Mouse (Mus musculus) embryonic facial prominence, embryonic 11.5 days (tissue): ENCODE data around the gene Sord. TPM values are rescaled to one million over a fixed set of nuclear protein-coding genes. Genes with fewer than 3 reads are reported as not detected.

Experiments
- ATAC-seq: fragments of 200-750 bp; cut with Nextera tagmentation; replicated peaks from 2 replicates; pipeline ENCODE4 v1.8.0; 2017; ENCODE audit warnings: low read depth; ENCODE audit not compliant: insufficient number of reproducible peaks, low FRiP score, low TSS enrichment
- DNase-seq: peaks from one replicate; pipeline ENCODE4 v3.0.0-alpha.2; 2015; ENCODE audit warnings: low spot score
- H3K27ac ChIP-seq: fragments of 300-500 bp; sonication (generic); replicated peaks from 2 replicates; pipeline ENCODE4 v1.5.1; 2014; ENCODE audit warnings: mild to moderate bottlenecking, low read depth, low read length, control low read depth
- H3K27me3 ChIP-seq: fragments of 300-500 bp; sonication (generic); 2 replicates; pipeline ENCODE4 v1.6.1; 2014; ENCODE audit warnings: mild to moderate bottlenecking, low read length, moderate library complexity, mixed read lengths; ENCODE audit not compliant: control insufficient read depth, insufficient read depth
- H3K36me3 ChIP-seq: fragments of 300-500 bp; sonication (generic); replicated peaks from 2 replicates; pipeline ENCODE4 v1.6.1; 2014; ENCODE audit warnings: low read depth, mild to moderate bottlenecking, low read length, moderate library complexity, mixed read lengths; ENCODE audit not compliant: control insufficient read depth, insufficient read depth
- H3K4me1 ChIP-seq: fragments of 300-500 bp; sonication (generic); 2 replicates; pipeline ENCODE4 v1.6.1; 2014; ENCODE audit warnings: low read length, mixed read lengths; ENCODE audit not compliant: control insufficient read depth, insufficient read depth
- H3K4me2 ChIP-seq: fragments of 300-500 bp; sonication (generic); 2 replicates; pipeline ENCODE4 v1.6.1; 2014; ENCODE audit warnings: low read depth, mild to moderate bottlenecking, control low read depth, low read length, moderate library complexity
- H3K4me3 ChIP-seq: fragments of 300-500 bp; sonication (generic); 2 replicates; pipeline ENCODE4 v1.5.1; 2014; ENCODE audit warnings: low read depth, low read length, control low read depth
- H3K9ac ChIP-seq: fragments of 300-500 bp; sonication (generic); replicated peaks from 2 replicates; pipeline ENCODE4 v1.6.1; 2014; ENCODE audit warnings: mild to moderate bottlenecking, control low read depth, low read length
- H3K9me3 ChIP-seq: fragments of 300-500 bp; sonication (generic); replicated peaks from 2 replicates; pipeline ENCODE4 v1.6.1; 2016; ENCODE audit warnings: mild to moderate bottlenecking, low read length, inconsistent platforms, mixed read lengths; ENCODE audit not compliant: control insufficient read depth
- WGBS: fragments of 180-500 bp; shearing (Covaris S2); extraction: QIAGEN DNeasy Blood & Tissue Kit; methylation state at CpG from one replicate; pipeline ENCODE4 v1.1.7; 2014; 5-methylcytosine and 5-hydroxymethylcytosine counted together
- polyA plus RNA-seq: library from polyadenylated mRNA; unstranded; fragments of >200 nt; fragmentation: Nextera tagmentation; extraction: Ambion mirVana; gene quantifications from 2 replicates; pipeline ENCODE4 v1.2.1, GENCODE M21; 2014

The Sord gene
- polyA plus RNA-seq, 1 experiment from 2014 or later: 29.3 TPM

DNA sequence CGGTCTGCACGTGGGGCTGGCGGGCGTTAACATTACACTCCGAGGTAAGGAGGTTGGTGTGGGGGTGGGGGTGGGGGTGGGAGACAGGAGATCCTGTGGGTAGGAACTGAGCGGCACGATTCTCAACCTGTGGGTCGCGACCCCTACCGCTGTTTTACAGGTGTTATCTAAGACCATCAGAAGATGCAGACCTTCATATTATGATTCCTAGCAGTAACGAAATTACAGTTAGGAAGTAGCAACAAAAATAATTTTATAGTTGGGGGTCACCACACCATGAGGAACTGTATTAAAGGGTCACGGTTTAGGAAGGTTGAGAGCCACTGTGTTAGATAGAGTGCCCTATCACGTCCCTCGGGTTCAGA lies 66.1 kb downstream of the Sord start:
- ATAC-seq (no peak), DNase-seq (no peak)
- no peak overlapping the region for H3K4me2 ChIP-seq
- no peaks in the 10 kb centered on the region for H3K36me3 ChIP-seq
- 6% methylated on average over 14 of the region's 14 CpGs for WGBS
- H3K9me3 ChIP-seq: no peaks in the 10 kb centered on the region
- H3K9ac ChIP-seq: no peak overlapping the region
- peaks cover 70% of the 10 kb centered on the region for H3K27me3 ChIP-seq
- H3K4me3 ChIP-seq: no peak overlapping the region
- peaks cover 4% of the 10 kb centered on the region; the same call in 1 of the 2 replicates for H3K4me1 ChIP-seq
- no peak overlapping the region for H3K27ac ChIP-seq

GRCm38 (mm10) chr2:122301081-122301920 lies 66.8 kb downstream of the Sord start:
- no peaks in the 10 kb centered on the region for H3K9me3 ChIP-seq
- H3K4me1 ChIP-seq: peaks cover 4% of the 10 kb centered on the region; the same call in 1 of the 2 replicates
- DNase-seq (peak; percentile 21), ATAC-seq (no peak; the same call in 1 of the 2 replicates)
- H3K9ac ChIP-seq: no peak overlapping the region
- peak overlapping the region; percentile 26 for H3K4me3 ChIP-seq
- under 1% methylated on average over 48 of the region's 48 CpGs for WGBS
- H3K27me3 ChIP-seq: peaks cover 67% of the 10 kb centered on the region
- H3K36me3 ChIP-seq: no peaks in the 10 kb centered on the region
- no peak overlapping the region for H3K27ac ChIP-seq
- peak overlapping the region; percentile 32 for H3K4me2 ChIP-seq

DNA sequence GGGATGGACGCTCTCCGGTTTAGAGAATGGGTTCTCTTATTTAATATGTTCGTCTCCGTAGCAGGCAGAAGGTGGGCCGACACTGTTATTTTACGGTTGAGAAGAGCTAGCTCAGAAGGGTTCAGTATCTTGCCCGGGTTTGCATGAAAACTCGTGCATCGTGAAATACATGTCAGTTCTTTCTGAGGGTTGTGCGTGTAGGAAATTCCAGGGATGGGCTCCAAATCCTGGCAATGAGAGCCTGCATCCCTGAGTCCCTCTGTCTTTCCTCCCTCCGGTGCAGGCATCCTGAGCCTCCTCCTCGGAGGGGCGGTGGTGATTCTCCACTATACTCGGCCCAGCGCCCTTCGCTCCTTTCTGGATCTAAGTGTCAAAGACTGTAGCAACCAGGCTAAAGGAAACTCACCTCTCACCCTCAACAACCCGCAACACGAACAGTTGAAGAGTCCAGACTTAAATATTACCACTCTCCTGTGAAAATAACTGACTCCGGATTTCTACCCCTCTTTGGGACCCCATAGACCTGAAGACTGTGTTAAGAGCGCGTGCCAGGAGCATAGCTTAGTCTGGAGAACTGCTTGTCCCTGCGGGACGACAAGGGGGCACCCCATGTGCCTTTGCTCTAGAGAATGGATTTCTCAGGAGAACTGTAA lies 67.5 kb downstream of the Sord start:
- Histone ChIP-seq H3K4me2 (peak overlapping the region; percentile 32), H3K4me1 (peaks cover 4% of the 10 kb centered on the region; the same call in 1 of the 2 replicates)

GRCm38 (mm10) chr2:122302574-122303241 lies 68.2 kb downstream of the Sord start:
- H3K9ac ChIP-seq: no peak overlapping the region
- H3K4me3 ChIP-seq: no peak overlapping the region

More for the DNA sequence above, 67.5 kb downstream of the Sord start:
- DNase-seq (no peak), ATAC-seq (no peak)
- H3K36me3 ChIP-seq: no peaks in the 10 kb centered on the region
- no peak overlapping the region for H3K27ac ChIP-seq
- peak overlapping the region; percentile 26 for H3K4me3 ChIP-seq
- H3K27me3 ChIP-seq: peaks cover 62% of the 10 kb centered on the region
- H3K9me3 ChIP-seq: no peaks in the 10 kb centered on the region
- H3K9ac ChIP-seq: no peak overlapping the region
- WGBS: 9% methylated on average over 23 of the region's 23 CpGs

GRCm38 (mm10) chr2:122304544-122304943 lies 70.0 kb downstream of the Sord start:
- Histone ChIP-seq H3K4me1 (no peaks in the 10 kb centered on the region; the same call in 1 of the 2 replicates), H3K36me3 (no peaks in the 10 kb centered on the region), H3K9me3 (no peaks in the 10 kb centered on the region), H3K27me3 (peaks cover 39% of the 10 kb centered on the region), H3K4me2 (no peak overlapping the region), H3K9ac (no peak overlapping the region), H3K4me3 (no peak overlapping the region), H3K27ac (no peak overlapping the region)
- DNase-seq: no peak
- no peak for ATAC-seq
- WGBS: 82% methylated on average over 6 of the region's 6 CpGs

More at GRCm38 (mm10) chr2:122302574-122303241, 68.2 kb downstream of the Sord start:
- Histone ChIP-seq H3K4me2 (no peak overlapping the region), H3K36me3 (no peaks in the 10 kb centered on the region), H3K27ac (no peak overlapping the region), H3K4me1 (peaks cover 2% of the 10 kb centered on the region; the same call in 1 of the 2 replicates), H3K27me3 (peaks cover 56% of the 10 kb centered on the region), H3K9me3 (no peaks in the 10 kb centered on the region)
- ATAC-seq (no peak), DNase-seq (peak; percentile 84)
- WGBS: 10% methylated on average over 9 of the region's 9 CpGs

- no peaks in the 10 kb centered on the region for H3K9me3 ChIP-seq
- no peak overlapping the region for H3K9ac ChIP-seq
- H3K36me3 ChIP-seq: no peaks in the 10 kb centered on the region
- no peak overlapping the region for H3K4me3 ChIP-seq
- ATAC-seq (no peak), DNase-seq (no peak)
- no peak overlapping the region for H3K4me2 ChIP-seq
- H3K27me3 ChIP-seq: peaks cover 31% of the 10 kb centered on the region
- no peak overlapping the region for H3K27ac ChIP-seq
- WGBS: 86% methylated on average over 16 of the region's 16 CpGs
- H3K4me1 ChIP-seq: no peaks in the 10 kb centered on the region; the same call in 1 of the 2 replicates
These were observed 70.7 kb downstream of the Sord start for GRCm38 (mm10) chr2:122305097-122305892.

DNA sequence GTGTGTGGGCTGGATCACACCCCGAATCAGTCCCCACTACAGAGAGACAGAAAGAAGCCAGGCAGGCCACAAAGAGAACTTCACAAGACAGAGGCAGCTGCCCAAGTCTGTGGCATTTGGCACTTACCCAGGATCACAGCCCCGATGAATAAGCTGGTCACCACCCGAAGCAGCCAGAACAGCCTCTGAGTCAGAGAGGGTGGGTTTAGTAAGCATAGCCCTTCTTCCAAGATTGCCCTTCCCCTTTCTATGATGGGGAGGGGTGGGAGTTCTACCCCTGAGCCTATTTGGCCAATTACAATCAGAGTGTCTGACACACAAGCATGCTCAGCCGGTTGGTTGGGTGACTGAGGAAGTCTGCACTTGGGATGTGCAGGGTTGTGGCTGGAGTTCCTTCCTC lies 71.6 kb downstream of the Sord start:
- Histone ChIP-seq H3K4me2 (no peak overlapping the region), H3K36me3 (no peaks in the 10 kb centered on the region), H3K4me3 (no peak overlapping the region), H3K9ac (no peak overlapping the region), H3K9me3 (no peaks in the 10 kb centered on the region), H3K27me3 (peaks cover 25% of the 10 kb centered on the region), H3K27ac (no peak overlapping the region), H3K4me1 (no peaks in the 10 kb centered on the region; the same call in 1 of the 2 replicates)
- DNase-seq: no peak
- WGBS: 66% methylated on average over 4 of the region's 4 CpGs
- no peak for ATAC-seq
